Mouse (Mus musculus): ENCODE data around the gene Zfp408. TPM values are rescaled to one million over a fixed set of nuclear protein-coding genes. Genes with fewer than 3 reads are reported as not detected.
A peak's percentile ranks its signal among the peaks of the same experiment; 100 is the strongest.
"Not testable (repeated sequence)": the region's sequence is repeated elsewhere in the genome, so short reads cannot be mapped to it uniquely, and the experiment has no call there.

Zfp408 gene
- polyA plus RNA-seq, 1 experiment from 2014 or later = 5.1 TPM

- no peaks in the 10 kb centered on the region for H3K36me3 ChIP-seq (ENCODE audit: control insufficient read depth, insufficient read depth, low read length)
- peak; percentile 77 for ATAC-seq (replicated peaks; ENCODE audit: low FRiP score)
- H3K4me1 ChIP-seq (replicated peaks; ENCODE audit: control insufficient read depth, insufficient read depth, low read length) = peaks cover 22% of the 10 kb centered on the region
- peak overlapping the region; percentile 68 for H3K4me2 ChIP-seq
- H3K27me3 ChIP-seq (replicated peaks; ENCODE audit: control insufficient read depth, insufficient read depth, low read length) = no peaks in the 10 kb centered on the region
- H3K9ac ChIP-seq (ENCODE audit: low read depth, low read length) = peak overlapping the region; percentile 65; the same call in 1 of the 2 replicates
- H3K4me3 ChIP-seq (ENCODE audit: low read depth, low read length) = peak overlapping the region; percentile 43
- no peaks in the 10 kb centered on the region for H3K9me3 ChIP-seq (ENCODE audit: control insufficient read depth, low read length)
- WGBS = 45% methylated on average over 9 of the region's 9 CpGs
- 0 out of 2 replicates have a peak overlapping the region, but pooled peaks have one; percentile 73 for H3K27ac ChIP-seq (ENCODE audit: low read depth, low read length)
- peak; percentile 51 for DNase-seq (ENCODE audit: low spot score)
These were observed 14.8 kb downstream of the Zfp408 start for GRCm38 (mm10) chr2:91634841-91635240.

- no peaks in the 10 kb centered on the region for H3K27me3 ChIP-seq (replicated peaks; ENCODE audit: control insufficient read depth, insufficient read depth, low read length)
- H3K4me2 ChIP-seq = peak overlapping the region; percentile 68
- peaks cover 22% of the 10 kb centered on the region for H3K4me1 ChIP-seq (replicated peaks; ENCODE audit: control insufficient read depth, insufficient read depth, low read length)
- H3K9me3 ChIP-seq (ENCODE audit: control insufficient read depth, low read length) = no peaks in the 10 kb centered on the region
- no peak for DNase-seq (ENCODE audit: low spot score)
- no peak overlapping the region for H3K4me3 ChIP-seq (ENCODE audit: low read depth, low read length)
- 70% methylated on average over 12 of the region's 12 CpGs for WGBS
- no peaks in the 10 kb centered on the region for H3K36me3 ChIP-seq (ENCODE audit: control insufficient read depth, insufficient read depth, low read length)
- ATAC-seq (replicated peaks; ENCODE audit: low FRiP score) = no peak
- no peak overlapping the region for H3K27ac ChIP-seq (ENCODE audit: low read depth, low read length)
- H3K9ac ChIP-seq (ENCODE audit: low read depth, low read length) = no peak overlapping the region
These were observed 16.1 kb downstream of the Zfp408 start for GRCm38 (mm10) chr2:91633334-91633977.

GRCm38 (mm10) chr2:91632316-91632715, 17.3 kb downstream of the Zfp408 start:
- ATAC-seq (replicated peaks; ENCODE audit: low FRiP score) = no peak
- no peak for DNase-seq (ENCODE audit: low spot score)
- peaks cover 22% of the 10 kb centered on the region for H3K4me1 ChIP-seq (replicated peaks; ENCODE audit: control insufficient read depth, insufficient read depth, low read length)
- H3K27me3 ChIP-seq (replicated peaks; ENCODE audit: control insufficient read depth, insufficient read depth, low read length) = no peaks in the 10 kb centered on the region
- H3K27ac ChIP-seq (ENCODE audit: low read depth, low read length) = no peak overlapping the region
- H3K4me3 ChIP-seq (ENCODE audit: low read depth, low read length) = no peak overlapping the region
- no peaks in the 10 kb centered on the region for H3K9me3 ChIP-seq (ENCODE audit: control insufficient read depth, low read length)
- H3K4me2 ChIP-seq = no peak overlapping the region
- WGBS = 76% methylated on average over 5 of the region's 5 CpGs
- no peaks in the 10 kb centered on the region for H3K36me3 ChIP-seq (ENCODE audit: control insufficient read depth, insufficient read depth, low read length)
- no peak overlapping the region for H3K9ac ChIP-seq (ENCODE audit: low read depth, low read length)

- 86% methylated on average over 5 of the region's 5 CpGs for WGBS
- no peak overlapping the region for H3K9ac ChIP-seq (ENCODE audit: low read depth, low read length)
- H3K36me3 ChIP-seq (ENCODE audit: control insufficient read depth, insufficient read depth, low read length) = no peaks in the 10 kb centered on the region
- H3K4me3 ChIP-seq (ENCODE audit: low read depth, low read length) = no peak overlapping the region
- no peak for ATAC-seq (replicated peaks; ENCODE audit: low FRiP score)
- DNase-seq (ENCODE audit: low spot score) = no peak
- H3K27ac ChIP-seq (ENCODE audit: low read depth, low read length) = no peak overlapping the region
- H3K27me3 ChIP-seq (replicated peaks; ENCODE audit: control insufficient read depth, insufficient read depth, low read length) = no peaks in the 10 kb centered on the region
- H3K4me2 ChIP-seq = no peak overlapping the region
- peaks cover 22% of the 10 kb centered on the region for H3K4me1 ChIP-seq (replicated peaks; ENCODE audit: control insufficient read depth, insufficient read depth, low read length)
- H3K9me3 ChIP-seq (ENCODE audit: control insufficient read depth, low read length) = no peaks in the 10 kb centered on the region
These were observed 17.8 kb downstream of the Zfp408 start for GRCm38 (mm10) chr2:91631826-91632225.

- H3K4me1 ChIP-seq (replicated peaks; ENCODE audit: control insufficient read depth, insufficient read depth, low read length) = peaks cover 11% of the 10 kb centered on the region
- no peak overlapping the region for H3K27ac ChIP-seq (ENCODE audit: low read depth, low read length)
- no peaks in the 10 kb centered on the region for H3K27me3 ChIP-seq (replicated peaks; ENCODE audit: control insufficient read depth, insufficient read depth, low read length)
- H3K4me2 ChIP-seq = no peak overlapping the region
- no peak for ATAC-seq (replicated peaks; ENCODE audit: low FRiP score)
- no peaks in the 10 kb centered on the region for H3K9me3 ChIP-seq (ENCODE audit: control insufficient read depth, low read length)
- H3K9ac ChIP-seq (ENCODE audit: low read depth, low read length) = no peak overlapping the region
- H3K4me3 ChIP-seq (ENCODE audit: low read depth, low read length) = no peak overlapping the region
- H3K36me3 ChIP-seq (ENCODE audit: control insufficient read depth, insufficient read depth, low read length) = no peaks in the 10 kb centered on the region
- 84% methylated on average over 12 of the region's 12 CpGs for WGBS
- DNase-seq (ENCODE audit: low spot score) = no peak
These were observed 19.2 kb downstream of the Zfp408 start for GRCm38 (mm10) chr2:91630384-91630783.

- DNase-seq (ENCODE audit: low spot score) (no peak), ATAC-seq (replicated peaks; ENCODE audit: low FRiP score) (no peak)
- no peak overlapping the region for H3K27ac ChIP-seq (ENCODE audit: low read depth, low read length)
- no peak overlapping the region for H3K4me2 ChIP-seq
- H3K27me3 ChIP-seq (replicated peaks; ENCODE audit: control insufficient read depth, insufficient read depth, low read length) = no peaks in the 10 kb centered on the region
- H3K4me1 ChIP-seq (replicated peaks; ENCODE audit: control insufficient read depth, insufficient read depth, low read length) = peaks cover 4% of the 10 kb centered on the region
- no peaks in the 10 kb centered on the region for H3K36me3 ChIP-seq (ENCODE audit: control insufficient read depth, insufficient read depth, low read length)
- WGBS = 75% methylated on average over 18 of the region's 18 CpGs
- H3K9me3 ChIP-seq (ENCODE audit: control insufficient read depth, low read length) = no peaks in the 10 kb centered on the region
- no peak overlapping the region for H3K9ac ChIP-seq (ENCODE audit: low read depth, low read length)
- H3K4me3 ChIP-seq (ENCODE audit: low read depth, low read length) = no peak overlapping the region
These were observed 19.9 kb downstream of the Zfp408 start for GRCm38 (mm10) chr2:91629682-91630081.

GRCm38 (mm10) chr2:91628171-91628570, 21.4 kb downstream of the Zfp408 start:
- no peaks in the 10 kb centered on the region for H3K9me3 ChIP-seq (ENCODE audit: control insufficient read depth, low read length)
- no peak for DNase-seq (ENCODE audit: low spot score)
- no peak overlapping the region for H3K4me2 ChIP-seq
- ATAC-seq (replicated peaks; ENCODE audit: low FRiP score) = no peak
- H3K27ac ChIP-seq (ENCODE audit: low read depth, low read length) = no peak overlapping the region
- H3K4me3 ChIP-seq (ENCODE audit: low read depth, low read length) = no peak overlapping the region
- H3K4me1 ChIP-seq (replicated peaks; ENCODE audit: control insufficient read depth, insufficient read depth, low read length) = no peaks in the 10 kb centered on the region
- H3K9ac ChIP-seq (ENCODE audit: low read depth, low read length) = no peak overlapping the region
- H3K36me3 ChIP-seq (ENCODE audit: control insufficient read depth, insufficient read depth, low read length) = no peaks in the 10 kb centered on the region
- WGBS = 86% methylated on average over 8 of the region's 8 CpGs
- H3K27me3 ChIP-seq (replicated peaks; ENCODE audit: control insufficient read depth, insufficient read depth, low read length) = no peaks in the 10 kb centered on the region

GRCm38 (mm10) chr2:91627486-91627885, 22.1 kb downstream of the Zfp408 start:
- no peak overlapping the region for H3K4me3 ChIP-seq (ENCODE audit: low read depth, low read length)
- H3K27ac ChIP-seq (ENCODE audit: low read depth, low read length) = no peak overlapping the region
- H3K4me1 ChIP-seq (replicated peaks; ENCODE audit: control insufficient read depth, insufficient read depth, low read length) = no peaks in the 10 kb centered on the region
- no peak overlapping the region for H3K9ac ChIP-seq (ENCODE audit: low read depth, low read length)
- peaks cover 1% of the 10 kb centered on the region; the same call in 1 of the 2 replicates for H3K36me3 ChIP-seq (ENCODE audit: control insufficient read depth, insufficient read depth, low read length)
- DNase-seq (ENCODE audit: low spot score) = no peak
- no peak for ATAC-seq (replicated peaks; ENCODE audit: low FRiP score)
- no peaks in the 10 kb centered on the region for H3K27me3 ChIP-seq (replicated peaks; ENCODE audit: control insufficient read depth, insufficient read depth, low read length)
- H3K9me3 ChIP-seq (ENCODE audit: control insufficient read depth, low read length) = no peaks in the 10 kb centered on the region
- H3K4me2 ChIP-seq = no peak overlapping the region
- 69% methylated on average over 5 of the region's 5 CpGs for WGBS

- not testable (repeated sequence) for H3K27me3 ChIP-seq (replicated peaks; ENCODE audit: control insufficient read depth, insufficient read depth, low read length); DNase-seq (ENCODE audit: low spot score); H3K4me1 ChIP-seq (replicated peaks; ENCODE audit: control insufficient read depth, insufficient read depth, low read length); H3K9me3 ChIP-seq (ENCODE audit: control insufficient read depth, low read length); H3K4me2 ChIP-seq; H3K9ac ChIP-seq (ENCODE audit: low read depth, low read length); H3K27ac ChIP-seq (ENCODE audit: low read depth, low read length); ATAC-seq (replicated peaks; ENCODE audit: low FRiP score); H3K4me3 ChIP-seq (ENCODE audit: low read depth, low read length)
- H3K36me3 ChIP-seq (ENCODE audit: control insufficient read depth, insufficient read depth, low read length) = peaks cover 30% of the 10 kb centered on the region
- 95% methylated on average over 7 of the region's 7 CpGs for WGBS
These were observed 26.2 kb downstream of the Zfp408 start for GRCm38 (mm10) chr2:91623366-91623765.

All from liver, embryonic 11.5 days (tissue).